Mouse (Mus musculus): ENCODE results near the gene Arf1.

Arf1 gene

DNA sequence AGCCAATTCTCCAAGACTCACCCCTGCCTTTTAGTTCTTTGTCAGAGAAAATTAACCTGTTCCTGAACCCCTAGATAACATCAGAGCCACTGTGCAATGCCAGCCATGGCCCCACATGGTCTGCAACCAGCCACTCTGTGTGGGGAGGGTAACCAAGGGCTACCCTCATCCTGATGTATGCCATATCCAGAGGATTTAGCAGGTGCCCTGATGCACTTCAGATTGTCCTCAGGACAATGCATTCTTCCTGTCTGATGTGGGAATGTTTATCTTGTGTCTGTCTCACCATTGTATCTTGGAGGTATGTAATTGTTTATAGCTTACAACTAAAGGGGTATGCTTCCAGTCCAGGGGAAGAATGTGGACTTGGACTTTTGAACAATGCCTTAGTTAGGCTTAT is 31.8 kb downstream of the Arf1 start:
- DNase-seq (ENCODE audit: extremely low read depth, insufficient read length, low spot score): no peak

DNA sequence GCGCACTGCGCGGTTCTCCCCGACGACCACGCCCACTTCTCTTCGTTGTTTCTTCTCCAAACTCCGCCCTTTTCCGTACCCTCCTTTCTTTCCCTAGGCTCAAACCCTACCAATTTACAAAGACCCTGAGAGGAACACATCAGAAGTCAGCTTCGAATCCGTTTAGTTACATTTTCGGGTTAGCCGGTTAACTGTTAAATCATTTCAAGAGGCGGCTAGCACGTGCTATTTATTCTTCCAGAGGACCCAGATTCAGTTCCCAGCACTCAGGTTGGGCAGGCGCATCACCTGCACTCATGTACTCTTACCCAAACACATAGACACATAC is 36.0 kb downstream of the Arf1 start, which contains the start of gene Guk1:
Gene Guk1 (minus strand): TSS at position 154 of the 328 bp plus-strand sequence.
- no peak for DNase-seq (ENCODE audit: extremely low read depth, insufficient read length, low spot score)

DNA sequence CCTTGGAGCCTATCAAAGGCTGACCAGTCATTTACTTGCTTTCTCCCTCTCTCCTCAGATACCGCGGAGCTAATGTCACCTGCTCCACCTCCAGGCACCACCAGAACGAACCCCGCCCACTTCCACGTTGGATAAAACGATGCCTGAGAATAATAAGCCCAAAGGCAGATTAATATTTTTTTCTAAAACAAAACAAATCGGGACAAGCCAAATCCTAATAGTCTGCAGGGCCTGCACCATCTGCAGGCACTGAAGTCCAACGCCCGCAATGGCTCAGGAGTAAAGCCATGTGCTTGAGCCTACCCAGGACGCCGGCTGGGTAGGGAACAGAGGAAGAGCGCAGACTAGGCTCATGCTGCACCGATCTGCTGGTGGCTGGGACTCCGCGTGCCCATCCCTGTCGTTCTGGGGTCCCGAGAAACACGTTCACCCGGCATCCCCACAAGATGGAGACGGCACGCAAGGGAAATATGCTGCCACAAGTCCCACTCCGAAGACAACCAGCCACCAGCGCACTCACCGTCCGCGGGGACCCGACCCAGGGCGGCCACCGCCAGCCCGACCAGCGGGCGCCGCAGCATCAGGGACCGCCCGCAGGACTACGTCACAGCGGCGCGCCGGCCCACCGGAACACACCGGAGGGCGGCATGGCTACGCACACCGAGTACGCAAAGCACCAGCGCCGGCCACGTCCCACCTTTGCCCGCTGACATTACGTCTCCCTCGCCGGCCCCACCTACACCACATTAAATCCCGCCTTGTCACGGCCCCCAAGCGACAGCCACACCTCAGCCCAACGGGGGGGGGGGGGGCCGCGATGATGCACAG is 36.6 kb downstream of the Arf1 start:
- DNase-seq (ENCODE audit: extremely low read depth, insufficient read length, low spot score): peak; percentile 96

DNA sequence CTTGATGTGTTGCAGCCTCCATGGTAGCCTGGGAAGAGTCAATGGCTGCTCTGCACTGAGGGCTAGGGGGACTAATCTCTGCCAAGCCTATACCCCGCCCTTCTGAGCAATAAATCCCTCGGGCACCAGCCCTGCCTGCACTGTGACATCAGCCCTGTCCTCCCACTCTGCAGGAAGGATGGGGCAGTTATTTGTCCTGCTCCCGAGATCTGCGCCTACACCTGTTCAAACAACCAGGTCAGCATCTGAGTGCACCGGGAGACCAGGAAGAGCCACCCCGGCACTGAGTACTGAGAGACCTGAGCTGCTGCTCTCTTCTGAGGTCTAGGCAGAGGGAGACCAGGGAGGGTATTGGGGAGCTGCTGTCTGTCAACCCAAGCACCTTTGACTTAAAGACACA is 40.4 kb downstream of the Arf1 start:
- no peak for DNase-seq (ENCODE audit: extremely low read depth, insufficient read length, low spot score)

DNA sequence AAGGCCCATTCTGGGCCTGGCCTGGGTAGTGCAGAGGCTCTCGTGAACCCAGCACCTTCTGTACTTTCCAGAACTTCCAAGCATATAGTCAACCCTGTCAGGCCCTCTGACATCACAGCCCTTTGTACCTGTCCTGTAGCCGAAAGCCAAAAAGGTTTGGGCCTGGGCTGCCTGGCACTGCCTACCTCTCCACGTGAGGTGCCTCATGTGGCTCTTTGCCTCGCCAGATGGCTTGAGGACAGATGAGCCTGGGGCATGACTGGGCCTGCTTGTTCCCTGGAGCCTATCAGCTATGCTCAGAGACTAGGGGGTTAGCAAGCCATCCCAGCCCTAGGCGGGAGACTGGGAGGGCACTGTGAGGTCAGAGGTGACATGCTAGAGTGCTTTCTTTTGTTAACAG is 42.6 kb downstream of the Arf1 start:
- no peak for DNase-seq (ENCODE audit: extremely low read depth, insufficient read length, low spot score)

DNA sequence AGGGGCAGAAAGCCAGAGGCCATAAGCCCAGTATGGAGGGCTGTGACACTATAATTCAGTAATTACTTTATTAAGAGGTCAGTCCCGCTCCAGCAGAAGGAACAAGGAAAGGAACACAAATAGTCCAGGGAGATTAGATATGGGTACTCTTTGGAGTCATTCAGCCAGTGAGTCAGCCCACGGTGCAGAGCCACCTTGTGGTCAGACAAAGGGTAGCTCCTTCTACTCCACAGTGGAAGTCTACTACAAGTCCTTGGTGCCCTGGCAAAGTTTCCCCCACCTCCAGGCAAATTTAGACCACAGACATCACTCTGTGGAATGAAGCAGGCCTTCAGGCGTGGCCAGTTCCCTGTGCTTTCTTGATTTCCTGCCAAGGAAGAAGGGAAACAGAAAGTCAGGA is 44.2 kb downstream of the Arf1 start:
- peak; percentile 57 for DNase-seq (ENCODE audit: extremely low read depth, insufficient read length, low spot score)

DNA sequence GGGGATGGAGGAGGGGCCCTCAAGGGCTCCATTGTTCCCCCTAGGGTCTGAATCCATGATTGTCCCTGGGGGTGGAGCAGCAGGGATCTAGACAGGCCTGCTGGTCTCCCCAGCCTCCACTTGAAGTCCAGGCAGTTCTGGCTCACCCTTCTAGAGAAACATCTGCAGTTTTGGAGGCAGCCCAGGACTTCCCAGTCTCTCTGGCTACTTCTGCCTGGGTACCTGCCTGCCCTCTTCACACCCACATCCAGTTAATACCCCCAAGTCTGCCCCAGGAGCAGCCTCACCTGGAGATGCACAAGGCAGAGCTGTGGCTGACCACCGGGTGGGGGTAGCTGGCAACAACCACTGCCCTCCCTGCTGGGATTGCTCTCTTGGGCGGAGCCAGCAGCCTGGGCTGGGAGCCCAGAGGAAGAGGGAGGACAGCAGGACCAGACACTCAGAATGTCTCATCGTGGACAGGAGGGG is 45.2 kb downstream of the Arf1 start, which contains the start of gene Gjc2:
Gene Gjc2 (minus strand): TSS at position 350 of the 468 bp plus-strand sequence.
- DNase-seq (ENCODE audit: extremely low read depth, insufficient read length, low spot score): peak; percentile 65

DNA sequence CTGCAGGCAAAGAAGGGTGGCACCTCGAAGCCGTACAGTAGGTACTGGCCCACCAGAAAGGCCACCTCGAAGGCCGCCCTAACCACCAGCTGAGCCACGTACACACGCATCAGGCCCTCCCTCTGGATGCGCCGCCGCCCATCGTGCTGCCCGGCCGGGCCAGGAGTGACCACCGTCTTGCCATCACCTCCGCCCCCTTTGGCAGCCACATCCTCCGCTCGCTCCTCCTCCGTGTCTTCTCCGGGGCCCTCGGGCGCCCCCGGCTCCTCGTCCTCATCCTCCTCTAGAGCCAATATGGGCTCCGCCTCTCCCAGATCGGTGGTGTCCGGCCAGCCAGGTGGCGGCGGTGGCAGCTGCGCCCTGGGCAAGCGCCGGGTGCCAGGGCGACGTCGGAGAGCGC is 51.1 kb downstream of the Arf1 start:
- no peak for DNase-seq (ENCODE audit: extremely low read depth, insufficient read length, low spot score)

DNA sequence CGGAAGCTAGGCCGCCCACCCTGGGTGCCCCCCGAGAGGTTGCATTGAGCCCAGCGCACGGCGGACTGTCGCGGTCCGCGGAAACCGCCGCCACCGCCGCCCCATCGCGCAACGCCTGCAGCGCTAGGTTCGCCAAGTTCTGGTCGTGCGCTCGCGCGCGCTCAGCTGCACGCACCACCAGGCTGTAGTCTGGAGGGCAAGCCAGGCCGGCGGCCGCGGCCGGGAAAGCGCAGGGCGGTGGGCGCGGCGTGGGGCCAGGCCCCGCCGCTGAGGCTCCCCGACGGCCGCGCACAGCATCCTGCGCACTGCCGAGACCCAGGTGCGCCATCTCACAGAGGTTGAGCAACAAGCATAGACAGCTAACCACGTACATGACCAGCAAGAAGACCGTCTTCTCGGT is 51.6 kb downstream of the Arf1 start:
- no peak for DNase-seq (ENCODE audit: extremely low read depth, insufficient read length, low spot score)

DNA sequence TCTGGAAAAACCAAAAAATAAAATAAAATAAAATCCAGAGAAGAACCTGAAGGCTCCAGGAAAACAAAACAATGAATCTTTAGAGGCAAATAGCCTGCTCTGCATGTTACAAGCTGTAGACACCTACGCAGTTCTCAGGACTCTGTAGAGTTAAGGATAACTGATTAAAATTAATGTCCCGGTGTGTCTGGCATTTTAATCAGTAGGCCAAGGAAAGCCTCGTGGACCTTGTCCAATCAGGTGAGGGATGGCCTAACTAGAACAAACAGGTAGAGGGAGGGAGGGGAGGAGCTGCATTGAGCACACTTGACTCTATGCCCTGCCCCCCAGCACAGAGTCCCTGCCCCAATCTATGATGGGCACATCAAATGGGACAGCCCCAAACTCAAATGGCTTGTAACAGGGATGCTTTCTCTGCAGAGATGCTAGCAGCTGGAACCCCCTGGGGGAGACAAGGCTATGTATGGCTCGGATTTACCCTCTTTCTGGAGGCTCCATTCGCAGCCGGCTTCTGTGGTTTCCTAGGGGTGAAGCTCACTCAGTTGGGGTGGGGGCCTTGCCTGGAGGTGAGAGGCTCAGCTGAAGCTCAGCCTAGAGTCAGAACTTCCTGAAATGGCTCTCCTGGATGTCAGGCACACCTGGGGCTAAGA is 53.8 kb downstream of the Arf1 start:
- DNase-seq (ENCODE audit: extremely low read depth, insufficient read length, low spot score): no peak

DNA sequence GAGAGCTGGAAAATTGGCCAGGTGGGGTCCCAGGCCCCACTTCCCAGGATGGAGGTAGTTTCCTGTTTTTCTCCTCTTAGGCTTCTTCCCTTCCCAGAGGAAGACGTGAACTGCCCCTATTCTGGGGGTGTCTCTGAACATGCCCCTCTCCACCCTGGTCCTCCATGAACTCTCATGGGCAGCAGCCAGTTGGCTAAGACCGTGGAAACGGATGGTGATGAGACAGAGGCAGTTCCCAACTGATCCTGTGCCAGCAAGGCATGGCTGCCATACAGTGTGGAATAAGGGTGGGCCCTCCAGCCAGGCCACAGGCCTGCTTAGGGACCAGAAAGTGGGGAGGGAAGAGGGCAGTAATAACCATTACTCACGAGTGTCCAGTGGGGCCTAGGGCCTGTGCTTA is 57.5 kb downstream of the Arf1 start:
- DNase-seq (ENCODE audit: extremely low read depth, insufficient read length, low spot score): no peak

DNA sequence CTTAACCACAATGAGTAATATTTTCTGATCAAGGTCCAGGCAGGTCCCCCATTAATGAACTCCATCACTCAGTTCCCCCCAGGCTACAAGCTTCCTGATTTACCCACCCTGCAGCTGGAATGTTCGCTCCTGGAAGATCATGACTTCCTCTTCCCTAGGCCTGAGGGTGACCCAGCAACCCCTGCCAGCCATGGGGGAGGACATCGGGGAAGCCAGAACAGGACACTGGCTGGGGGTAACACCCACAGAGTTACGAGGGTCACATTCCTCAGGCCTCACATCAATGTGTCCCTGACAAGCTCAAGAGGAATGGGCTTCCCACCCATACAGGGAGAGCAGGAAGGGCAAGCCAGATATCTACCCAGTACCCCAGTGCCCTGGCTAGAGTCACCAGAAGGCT is 58.3 kb downstream of the Arf1 start:
- DNase-seq (ENCODE audit: extremely low read depth, insufficient read length, low spot score): no peak

DNA sequence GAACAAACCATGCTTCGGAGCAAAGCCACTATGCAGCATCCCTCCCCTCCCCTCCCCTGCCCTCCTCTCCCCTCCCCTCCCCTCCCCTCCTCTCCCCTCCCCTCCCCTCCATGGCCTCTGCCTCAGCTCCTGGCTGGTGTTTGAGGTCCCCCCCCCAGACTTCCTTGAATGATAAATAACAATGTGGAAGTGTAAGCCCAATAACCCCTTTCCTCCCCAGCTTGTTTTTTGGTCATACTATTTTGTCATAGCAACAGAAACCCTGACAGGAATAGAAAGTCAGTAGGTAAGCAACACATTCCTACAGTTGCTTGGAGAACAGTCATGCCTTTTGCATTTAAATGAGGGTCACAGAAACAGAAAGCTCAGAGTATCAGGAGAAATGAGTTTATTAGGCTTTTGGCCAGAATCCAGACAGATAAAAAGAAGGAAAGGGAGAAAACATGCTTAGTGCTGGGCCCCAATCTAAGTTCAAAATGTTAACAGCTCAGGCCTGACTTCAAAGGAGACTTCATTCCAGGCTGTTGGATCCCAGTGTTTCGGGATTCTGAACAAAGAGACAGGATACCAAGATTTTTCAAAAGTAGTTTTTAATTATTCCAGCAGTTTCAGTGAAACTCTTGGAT is 62.3 kb downstream of the Arf1 start:
- no peak for DNase-seq (ENCODE audit: extremely low read depth, insufficient read length, low spot score)

DNA sequence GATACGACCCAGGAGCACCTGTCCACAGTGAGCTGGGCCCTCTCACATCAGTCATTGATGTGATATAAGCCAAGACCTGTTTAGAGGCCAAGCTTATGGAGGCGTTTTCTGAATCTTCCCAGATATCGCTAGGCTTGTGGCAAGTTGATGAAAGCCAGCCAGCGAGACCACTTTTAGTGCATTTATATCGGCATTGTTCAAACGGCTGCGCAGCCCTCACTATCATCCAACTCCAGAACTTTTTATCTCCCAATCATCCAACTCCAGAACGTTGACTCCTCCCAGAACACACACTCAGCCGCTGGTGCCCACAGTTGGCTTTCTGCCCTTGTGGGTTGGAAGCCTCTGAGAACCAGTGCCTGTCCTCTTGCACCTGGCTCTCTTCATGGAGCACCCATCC is 63.7 kb downstream of the Arf1 start:
- DNase-seq (ENCODE audit: extremely low read depth, insufficient read length, low spot score): no peak

DNA sequence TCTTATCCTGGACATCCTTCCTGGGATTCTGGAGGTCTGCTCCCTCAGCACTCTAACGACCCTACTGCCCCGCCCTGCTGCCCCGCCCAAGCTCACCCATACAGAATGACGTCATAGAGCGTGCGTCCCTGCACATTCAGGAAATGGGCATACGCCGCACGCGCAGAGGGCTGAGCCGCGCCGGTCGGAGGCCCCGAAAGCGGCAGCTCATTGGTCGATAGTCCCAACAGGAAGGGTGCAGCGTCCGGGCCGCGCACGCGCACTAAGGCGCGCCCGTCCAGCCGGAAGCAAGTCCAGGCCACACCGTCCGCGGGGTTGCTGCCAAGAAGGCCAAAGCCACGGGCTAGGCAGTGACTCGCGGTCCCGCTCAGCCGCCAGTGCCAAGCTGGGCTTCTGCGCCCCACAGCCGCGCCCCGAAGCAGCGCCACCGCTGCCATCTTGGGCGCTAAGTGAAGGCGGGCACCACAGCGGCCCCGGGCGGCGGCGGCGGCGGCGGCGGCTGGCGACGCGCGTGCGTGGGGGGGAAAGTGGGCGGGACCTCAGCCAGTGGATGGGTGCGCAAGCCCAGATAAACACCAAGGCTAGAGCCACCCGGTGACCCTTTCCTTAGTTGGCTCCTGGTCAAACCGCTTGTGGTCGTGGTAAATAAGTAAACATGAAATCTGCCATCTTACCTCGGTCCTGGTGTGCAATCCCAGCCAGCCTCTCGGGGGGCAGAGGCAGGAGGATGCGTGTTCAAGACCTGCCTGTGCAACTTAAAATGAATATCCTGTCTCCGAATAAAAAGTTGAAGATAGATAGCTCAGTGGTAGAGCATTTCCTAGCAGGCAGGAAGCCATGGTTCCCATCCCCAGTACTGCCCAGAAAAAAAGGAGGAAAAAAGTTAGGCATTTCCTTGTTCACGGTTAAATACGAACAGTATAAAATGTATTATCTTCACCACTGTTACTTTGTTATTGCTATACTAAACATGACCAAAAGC is 64.5 kb downstream of the Arf1 start, which contains the start of gene Iba57:
Gene Iba57 (minus strand): TSS at position 485 of the 982 bp plus-strand sequence.
- peak; percentile 100 for DNase-seq (ENCODE audit: extremely low read depth, insufficient read length, low spot score)

DNA sequence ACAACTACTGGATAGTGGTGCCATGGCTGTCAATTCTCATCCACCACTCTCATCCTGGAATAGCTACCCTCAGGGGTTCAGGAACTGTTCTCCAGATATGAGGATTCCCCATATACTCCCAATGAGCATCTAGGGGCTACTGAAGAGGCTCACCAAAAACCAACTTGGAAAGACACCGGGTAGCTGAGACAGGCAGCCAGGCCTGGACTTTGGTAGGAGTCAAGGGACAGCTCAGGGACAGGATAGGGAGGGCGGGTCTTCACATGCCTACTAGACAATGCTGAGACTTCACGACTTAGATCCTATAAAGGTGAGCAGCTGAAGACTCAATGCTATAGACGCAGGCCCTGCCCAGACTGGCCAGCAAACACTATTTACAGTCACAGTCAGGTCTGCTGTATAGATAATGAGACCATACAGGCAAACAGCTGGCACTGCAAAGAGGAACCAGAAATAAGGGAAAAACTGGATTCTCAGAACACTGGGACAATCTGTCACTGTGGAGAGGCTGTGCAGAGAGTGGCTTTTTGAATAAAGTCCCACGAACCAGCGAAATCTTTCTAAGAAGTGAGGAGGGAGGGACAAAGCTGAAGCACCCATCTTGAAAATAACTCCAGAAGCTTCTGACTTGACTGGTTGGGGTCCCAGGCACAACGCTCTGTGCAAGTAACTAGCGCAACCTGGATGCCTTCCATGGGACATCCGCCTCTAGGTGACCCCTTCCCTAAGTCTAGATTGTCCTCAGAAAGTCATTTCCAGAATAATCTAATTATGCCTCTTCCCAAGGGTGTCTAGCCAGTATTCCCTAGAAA is 65.4 kb downstream of the Arf1 start:
- DNase-seq (ENCODE audit: extremely low read depth, insufficient read length, low spot score): no peak
